Mouse (Mus musculus) CH12.LX (cell line): Measurements from ENCODE around the gene Amigo1.

Experiments
- CTCF ChIP-seq, 2 experiments: IDR thresholded peaks in 1 of 2; conservative IDR thresholded peaks in 1 of 2; 2 replicates each; pipeline ENCODE4 v1.5.1; 2011 to 2012; ENCODE audit warnings: low read depth in 2 of 2, low read length in 2 of 2, improper control_type of control experiment in 1 of 2, inconsistent platforms in 1 of 2, mild to moderate bottlenecking in 1 of 2, moderate library complexity in 1 of 2
- MAZ ChIP-seq: IDR thresholded peaks from 2 replicates; pipeline ENCODE4 v1.6.1; 2012; ENCODE audit warnings: low read depth, mild to moderate bottlenecking, inconsistent platforms, low read length, improper control_type of control experiment, moderate library complexity
- POLR2AphosphoS2 ChIP-seq: IDR thresholded peaks from 2 replicates; pipeline ENCODE4 v1.6.1; 2011; ENCODE audit warnings: low read depth, low read length, improper control_type of control experiment
- RCOR1 ChIP-seq: conservative IDR thresholded peaks from 2 replicates; pipeline ENCODE4 v1.6.1; 2012; ENCODE audit warnings: low read depth, mild to moderate bottlenecking, inconsistent platforms, low read length, improper control_type of control experiment
- ZNF384 ChIP-seq: IDR thresholded peaks from 2 replicates; pipeline ENCODE4 v1.6.1; 2012; ENCODE audit warnings: low read depth, low read length, improper control_type of control experiment, inconsistent platforms

DNA sequence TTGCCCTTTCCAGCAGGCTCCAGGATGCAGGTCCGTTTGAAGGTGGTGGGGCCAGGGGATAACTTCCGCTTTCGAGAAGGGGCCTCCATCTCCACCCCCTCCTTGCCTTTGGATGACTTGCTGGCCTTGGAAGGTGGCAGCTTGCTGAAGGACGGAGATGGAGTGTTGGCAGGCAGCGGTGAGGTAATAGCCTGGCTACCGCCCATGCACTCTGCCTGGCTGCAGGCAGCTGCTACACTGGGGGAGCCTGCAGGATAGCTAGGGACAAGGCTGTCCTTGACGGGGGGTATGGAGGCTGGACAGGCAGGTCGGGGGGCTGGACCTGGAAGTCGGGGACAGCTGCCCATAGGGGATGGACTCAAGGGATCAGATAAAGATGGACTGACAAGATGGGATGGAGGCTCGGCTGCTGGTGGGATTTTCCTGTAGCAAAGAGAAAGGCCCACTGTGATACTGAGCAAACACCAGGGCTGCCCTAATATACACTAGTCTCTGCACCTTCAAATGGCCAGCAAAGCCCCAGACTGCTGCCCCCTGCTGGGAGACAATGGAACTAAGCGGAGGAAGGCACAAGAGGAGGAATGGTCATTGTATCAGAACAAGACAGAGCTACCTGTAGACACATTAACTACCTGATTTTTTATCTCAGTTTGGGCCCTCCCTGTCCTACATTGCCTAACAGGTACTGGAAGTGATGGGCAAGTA, 17.6 kb downstream of the Amigo1 start:
- TF ChIP-seq RCOR1 (no peak), ZNF384 (no peak), MAZ (no peak), CTCF (conservative IDR thresholded peaks at IDR 0.05 in 1 of 2, IDR thresholded peaks at IDR 0.05 in 1 of 2; ENCODE audit: low read depth in 2 of 2, low read length in 2 of 2) (peak; percentile 87 to 96), POLR2AphosphoS2 (no peak)
